Mouse (Mus musculus) bone marrow, adult 2 months (tissue): ENCODE measurements around the gene Qrsl1.

Experiments used
- CTCF ChIP-seq: fragments of 200-500 bp; IDR thresholded peaks from 2 replicates; pipeline ENCODE4 v1.5.1; 2011; ENCODE audit warnings: low read length, control low read depth; ENCODE audit not compliant: control insufficient read depth, insufficient read depth
- POLR2A ChIP-seq: fragments of 200-500 bp; IDR thresholded peaks from 2 replicates; pipeline ENCODE4 v1.6.1; 2011; ENCODE audit warnings: low read depth, mild to moderate bottlenecking, control low read depth, low read length, borderline replicate concordance; ENCODE audit not compliant: control insufficient read depth

DNA sequence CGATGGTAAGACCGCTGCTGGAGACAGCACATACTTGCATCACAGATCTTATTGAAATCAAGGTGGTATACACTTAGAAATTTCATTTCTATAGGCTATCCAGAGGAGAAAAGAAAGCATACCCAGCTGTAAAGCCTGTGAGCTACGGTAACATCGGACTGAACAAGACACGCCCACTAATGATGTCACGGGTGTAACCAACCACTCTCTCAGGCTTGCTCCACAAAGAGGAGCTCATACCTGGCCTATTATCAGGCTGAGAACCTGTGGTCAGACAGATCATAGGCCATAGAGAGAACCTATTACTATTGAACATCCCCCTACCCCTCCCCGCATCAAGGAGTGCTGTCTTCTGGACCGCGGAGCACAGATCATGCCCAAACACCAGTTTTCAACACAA is 45.6 kb downstream of the Qrsl1 start:
- TF ChIP-seq CTCF = no peak
- TF ChIP-seq POLR2A = no peak
